Mouse (Mus musculus) CD8-positive naive resting alpha-beta T cell, adult 2 months (primary cell): ENCODE measurements around the gene Irx4.

Experiments
- DNase-seq, 2 experiments: peaks; one replicate each; pipeline ENCODE4 v3.0.0; 2022; ENCODE audit warnings: low read depth in 2 of 2, low spot score in 2 of 2

The Irx4 gene

DNA sequence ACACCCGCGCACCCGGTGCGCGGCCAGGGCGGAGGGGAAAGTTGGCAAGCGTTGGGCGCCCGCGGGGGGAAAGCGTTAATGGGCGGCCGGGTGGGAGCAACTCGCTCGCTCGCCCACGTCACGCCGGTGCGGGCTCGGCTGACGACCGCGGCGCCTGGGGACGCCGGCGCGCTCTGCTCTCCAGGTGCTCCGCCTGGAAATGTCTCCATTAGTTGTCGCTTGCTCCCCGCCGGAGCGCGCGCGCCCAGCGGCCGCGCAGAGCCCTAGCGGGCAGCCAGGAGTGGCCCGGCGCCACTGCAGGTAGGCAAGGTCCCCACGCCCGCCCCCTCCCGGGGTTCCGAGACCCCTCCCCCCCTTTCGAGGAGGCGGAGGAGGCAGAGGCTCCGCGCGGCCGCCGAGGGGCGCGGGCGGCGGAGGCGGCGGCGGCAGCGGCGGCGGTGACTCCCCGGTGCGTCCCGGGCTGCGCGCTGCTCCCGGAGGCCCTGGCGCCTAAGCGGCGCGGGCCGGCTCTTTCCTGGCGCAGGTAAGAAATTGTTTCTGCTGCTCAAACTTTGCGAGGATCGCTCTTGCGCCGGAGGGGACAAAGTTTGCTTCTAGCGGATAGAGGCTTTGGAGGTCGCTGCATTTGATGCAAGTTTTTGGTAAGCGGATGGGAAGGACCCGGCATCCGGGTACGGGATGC is at the start of gene Irx4:
Gene Irx4 (plus strand): TSS at position 126 of the 682 bp plus-strand sequence.
- no peak for DNase-seq

DNA sequence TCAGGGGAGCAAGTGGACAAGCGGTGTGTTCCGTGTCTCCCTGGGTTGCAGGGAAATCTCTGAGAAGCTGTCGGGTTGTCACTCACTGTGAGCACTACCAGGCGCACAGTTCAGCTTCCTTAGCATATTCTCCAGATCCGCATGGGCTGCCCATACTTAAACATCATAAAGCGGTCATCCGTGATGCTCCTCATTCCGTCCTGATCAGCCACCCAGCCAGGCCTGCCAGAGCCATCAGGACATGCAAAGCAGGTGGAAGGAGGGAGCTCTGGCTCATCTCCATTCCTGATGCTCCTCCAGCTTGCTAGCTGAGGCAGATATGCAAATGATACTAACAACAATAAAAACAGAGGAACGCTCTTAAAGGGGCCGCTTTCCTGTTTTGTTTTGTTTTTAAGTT is 46.0 kb upstream of the Irx4 start:
- no peak for DNase-seq

DNA sequence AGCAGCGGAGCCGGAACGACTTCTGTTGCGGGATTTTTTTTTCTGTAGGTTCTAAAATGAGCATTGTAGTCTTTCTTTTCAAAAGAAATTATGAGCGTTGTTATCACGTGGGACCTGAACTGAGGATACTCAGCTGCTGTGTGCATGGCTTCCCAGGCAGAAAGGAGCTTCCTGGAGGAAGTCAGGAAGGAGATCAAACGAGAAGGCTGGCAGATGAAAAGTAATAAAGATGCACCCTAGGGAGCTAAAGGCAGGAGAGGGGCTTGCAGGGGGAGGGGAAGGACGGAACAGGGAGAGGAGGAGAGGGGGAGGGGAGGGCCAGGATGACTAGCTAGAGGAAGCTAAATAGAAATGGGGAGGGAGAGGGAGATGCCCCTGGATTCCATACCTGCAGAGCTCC is 23.8 kb upstream of the Irx4 start:
- DNase-seq, result no peak

DNA sequence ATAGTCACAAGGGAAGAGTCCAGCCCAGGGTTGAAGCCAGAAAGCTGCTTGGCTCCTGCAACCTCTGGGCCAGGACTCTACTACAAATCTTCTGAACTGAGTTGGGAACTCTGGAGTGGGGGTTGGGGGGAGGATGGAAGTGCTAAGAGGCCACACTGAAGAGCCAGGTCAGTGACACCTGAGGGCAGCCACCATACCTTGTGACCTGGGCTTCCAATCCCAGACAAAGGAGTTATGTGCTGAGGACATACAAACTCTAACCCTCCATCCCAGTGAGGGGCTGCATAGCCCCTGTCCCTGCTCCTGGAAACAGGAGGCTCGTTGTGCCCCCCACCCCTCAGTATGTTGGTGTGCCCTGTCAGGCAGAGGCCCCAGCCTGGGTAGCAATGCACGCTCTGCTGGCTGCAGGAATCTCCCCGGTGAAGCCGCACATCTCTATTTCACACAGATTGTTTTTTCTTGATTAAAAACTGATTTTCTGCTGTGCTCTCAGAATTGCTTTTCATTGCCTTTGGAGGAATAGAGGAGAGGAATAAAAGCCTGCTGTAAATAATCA is 21.0 kb upstream of the Irx4 start:
- no peak for DNase-seq

DNA sequence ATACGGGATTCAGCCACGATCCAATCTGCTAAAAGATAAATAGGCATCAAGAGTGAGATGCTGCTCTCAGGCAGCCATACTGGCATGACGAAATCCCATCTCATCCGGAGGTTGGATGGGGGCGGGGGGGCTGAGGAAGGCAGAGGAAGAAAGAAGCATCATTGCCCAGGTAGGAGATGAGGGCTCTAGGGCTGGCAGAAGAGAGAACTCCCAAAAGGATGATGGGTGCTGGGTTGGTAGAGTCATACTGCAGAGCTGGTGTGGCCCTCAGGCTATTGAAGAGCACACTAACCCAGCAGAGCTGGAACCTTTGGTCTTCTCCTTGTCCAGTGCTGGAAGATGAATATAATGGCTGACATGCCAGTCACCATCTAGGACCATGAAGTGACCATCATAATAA is 17.7 kb upstream of the Irx4 start:
- DNase-seq, result no peak

DNA sequence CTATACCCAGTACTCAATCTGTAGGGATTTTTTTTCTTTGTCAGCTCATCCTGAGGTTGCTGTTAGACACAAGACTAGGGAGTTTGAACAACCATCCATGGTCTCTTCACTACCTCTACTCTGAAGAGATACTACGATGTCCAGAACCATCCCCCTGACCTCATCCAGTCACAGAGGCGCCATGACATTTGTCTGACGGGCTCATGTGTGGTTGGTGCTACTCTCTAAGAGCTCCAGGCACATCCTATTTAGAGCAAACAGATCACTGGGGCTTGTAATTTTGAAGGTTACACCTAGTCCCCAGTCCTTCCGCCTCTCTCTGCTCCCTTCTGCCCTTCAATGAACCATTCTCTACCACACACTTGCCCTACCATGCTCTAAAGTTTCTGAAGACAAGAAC is 13.3 kb upstream of the Irx4 start:
- no peak for DNase-seq

DNA sequence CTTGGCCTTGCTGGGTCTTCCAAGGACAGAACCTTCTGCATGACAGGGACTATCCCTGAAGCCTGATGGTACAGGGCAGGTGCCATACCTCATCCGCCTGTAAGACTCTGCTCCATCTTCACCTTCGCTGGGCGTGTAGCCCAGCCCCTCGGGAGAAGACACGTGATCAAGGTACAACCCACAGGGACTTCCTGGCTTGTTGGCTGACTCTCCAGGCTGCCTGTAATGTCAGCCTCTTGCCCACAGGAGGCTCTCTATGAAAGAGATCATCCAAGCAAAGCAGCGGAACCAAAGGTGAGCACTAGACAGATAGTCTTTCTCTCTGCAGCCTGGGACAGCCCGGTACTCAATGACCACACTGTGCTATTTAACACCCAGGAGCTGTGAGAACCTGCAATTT is 9.1 kb upstream of the Irx4 start:
- DNase-seq, result no peak

DNA sequence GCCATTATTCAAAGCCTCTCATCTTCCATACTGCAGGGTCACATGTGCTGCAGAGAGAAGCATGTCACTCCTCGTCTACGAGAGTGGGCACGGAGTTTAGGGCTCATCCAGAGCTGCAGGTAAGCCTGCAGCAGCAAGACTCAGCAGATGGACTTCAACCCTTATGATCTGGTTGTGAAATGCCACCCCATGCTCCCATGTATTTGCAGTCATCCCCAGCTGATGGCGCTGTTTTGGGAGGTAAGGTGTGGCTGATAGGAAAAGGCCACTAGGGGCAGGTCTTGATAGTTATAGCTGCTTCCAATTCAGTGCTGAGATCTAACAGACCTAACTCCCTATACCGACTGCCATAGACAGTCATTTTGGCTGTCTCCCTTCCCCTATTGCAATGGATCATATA is 8.3 kb upstream of the Irx4 start:
- DNase-seq, result no peak

DNA sequence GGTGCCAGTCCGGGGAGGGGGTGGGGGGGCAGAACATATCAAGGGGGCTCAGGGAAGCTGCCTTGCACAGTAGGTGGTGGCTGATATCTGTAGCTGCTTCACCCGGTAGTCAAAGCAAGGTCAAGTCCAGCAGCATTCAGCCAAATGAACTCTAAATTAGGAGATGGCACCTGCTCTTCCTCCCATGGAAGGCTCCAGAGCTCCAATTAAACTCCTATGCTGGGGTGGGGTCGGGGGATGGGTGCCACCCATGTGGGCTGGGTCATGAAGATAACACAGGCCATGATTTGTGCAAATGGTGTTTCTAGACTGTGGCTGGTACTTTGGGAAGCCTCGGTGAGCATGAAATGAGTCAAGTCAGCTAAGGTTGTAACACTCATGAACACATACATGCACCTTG is 1.9 kb upstream of the Irx4 start:
- no peak for DNase-seq

DNA sequence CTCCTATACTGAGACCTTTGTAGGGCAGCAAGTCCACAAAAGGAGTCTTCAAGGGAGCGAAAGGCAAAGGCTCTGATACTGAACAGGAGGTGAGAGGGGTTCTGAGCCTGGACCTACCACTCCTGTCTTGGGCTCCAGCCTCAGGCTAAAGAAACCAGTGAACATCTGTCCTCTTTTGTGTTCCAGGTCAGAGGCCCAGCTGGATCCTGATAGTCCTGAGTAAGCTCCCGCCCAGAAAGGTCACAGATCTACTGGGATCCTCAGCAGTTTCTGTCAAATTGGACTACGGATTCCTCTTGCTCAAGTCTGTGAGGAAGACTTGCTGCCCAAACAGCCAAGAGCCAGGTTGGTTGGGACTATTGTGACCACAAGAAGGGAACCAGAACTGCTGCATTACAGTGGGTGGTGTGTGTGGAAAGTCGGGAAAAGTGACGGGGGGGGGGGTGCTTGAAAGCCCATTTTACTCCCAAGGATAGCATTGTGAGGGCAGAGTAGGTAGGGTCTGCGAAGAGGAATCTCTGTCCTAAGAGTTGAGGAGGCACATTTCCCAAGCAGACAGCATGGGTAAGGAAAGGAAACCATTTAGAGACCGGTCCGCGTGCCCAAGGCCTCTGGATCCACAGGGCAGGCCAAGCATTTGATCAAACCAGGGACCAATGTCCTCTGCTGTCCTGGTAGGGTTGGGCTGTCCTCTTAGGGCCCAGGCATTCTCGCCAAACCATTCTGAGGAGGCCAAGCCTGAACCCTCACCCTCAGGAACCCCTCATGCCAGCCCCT is 514 bp upstream of the Irx4 start:
- DNase-seq, result no peak

DNA sequence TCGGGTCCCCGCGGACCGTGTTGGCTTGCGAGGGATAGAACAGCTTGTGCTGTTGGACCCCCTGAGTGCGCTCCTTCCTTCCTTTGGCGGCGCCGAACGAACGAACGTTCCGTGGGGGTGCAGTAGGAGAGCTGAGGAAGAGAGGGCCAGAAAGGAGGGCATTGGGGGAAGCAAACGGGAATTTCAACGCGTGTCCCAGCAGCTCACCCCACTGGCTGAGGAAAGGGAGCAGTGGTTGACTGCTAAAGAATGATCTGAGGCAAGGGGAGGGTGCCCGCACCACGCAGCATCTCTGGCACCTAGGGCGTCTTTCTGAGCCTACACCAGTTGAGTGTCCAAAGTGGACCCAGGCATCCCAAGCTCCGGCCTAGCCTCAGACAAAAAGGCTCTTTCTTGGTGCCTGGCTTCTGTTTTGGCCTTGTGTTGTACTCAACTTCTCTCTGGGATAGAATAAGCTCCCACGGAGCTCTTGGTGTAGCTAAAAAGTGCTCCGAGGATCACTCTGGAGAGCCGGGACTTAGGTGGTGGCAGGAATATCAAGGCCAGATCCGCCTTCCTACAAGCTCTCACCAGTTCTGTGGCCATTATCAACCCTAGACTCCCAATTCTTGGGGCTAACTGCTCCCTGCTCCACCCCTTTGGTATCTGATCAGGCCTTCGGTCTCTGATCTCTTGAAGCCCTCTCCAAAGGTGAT is 904 bp downstream of the Irx4 start:
- no peak for DNase-seq

DNA sequence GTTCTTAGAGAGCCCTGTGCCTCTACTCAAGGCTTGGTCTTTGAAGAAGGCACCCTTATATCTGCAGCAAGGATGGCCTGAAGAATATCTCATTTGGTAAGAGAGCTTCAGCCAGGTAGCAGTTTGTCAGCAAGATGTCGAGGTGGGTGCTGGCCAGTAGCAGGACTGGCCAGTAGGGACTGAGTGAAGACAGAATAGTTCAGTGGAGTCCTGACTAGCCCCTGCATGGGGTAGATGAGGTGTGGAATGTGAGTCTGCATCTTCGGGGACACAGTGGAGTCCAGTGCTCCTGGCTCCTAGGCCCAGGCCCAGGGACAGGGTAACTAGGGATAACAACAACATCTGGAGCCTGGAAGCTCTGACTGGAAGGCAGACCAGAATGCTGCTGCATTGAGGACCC is 1.6 kb downstream of the Irx4 start:
- DNase-seq, result no peak

DNA sequence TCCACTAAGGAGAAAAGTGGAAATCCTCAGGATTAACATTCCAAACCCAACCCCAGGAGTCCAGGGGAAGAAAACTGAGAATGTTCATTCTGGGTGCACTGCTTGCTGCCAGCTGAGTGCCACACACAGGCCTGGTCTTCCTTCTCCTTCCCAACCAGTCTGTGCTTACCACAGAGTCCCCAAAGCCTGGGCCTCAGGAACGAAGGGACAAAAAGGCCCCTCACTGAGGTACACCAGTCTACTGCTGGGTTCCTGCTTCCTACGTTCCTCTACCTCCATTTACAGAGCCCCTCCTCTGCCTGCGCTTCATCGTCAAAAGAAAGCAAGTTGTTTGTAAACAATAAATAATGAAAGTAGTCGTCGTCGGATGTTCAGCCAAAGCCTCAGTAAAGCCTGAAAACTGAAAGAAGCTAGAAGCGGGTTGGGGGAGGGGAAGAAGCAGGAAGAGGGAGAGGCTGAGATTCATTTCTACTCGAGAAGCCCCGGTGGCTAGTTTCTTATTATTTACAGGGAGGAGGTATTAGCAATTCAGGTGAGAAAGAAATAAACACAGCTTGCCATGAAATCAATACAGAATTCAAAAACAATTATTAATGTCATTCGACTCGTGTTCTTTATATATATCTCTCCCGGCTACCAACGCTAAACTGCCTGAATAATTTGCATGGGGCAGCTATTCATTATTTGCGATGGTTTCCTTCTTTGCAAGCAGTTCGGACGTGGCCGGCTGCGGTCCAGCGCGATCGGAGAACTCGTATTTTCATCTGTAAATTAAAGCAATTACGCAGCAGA is 2.3 kb downstream of the Irx4 start:
- no peak for DNase-seq

DNA sequence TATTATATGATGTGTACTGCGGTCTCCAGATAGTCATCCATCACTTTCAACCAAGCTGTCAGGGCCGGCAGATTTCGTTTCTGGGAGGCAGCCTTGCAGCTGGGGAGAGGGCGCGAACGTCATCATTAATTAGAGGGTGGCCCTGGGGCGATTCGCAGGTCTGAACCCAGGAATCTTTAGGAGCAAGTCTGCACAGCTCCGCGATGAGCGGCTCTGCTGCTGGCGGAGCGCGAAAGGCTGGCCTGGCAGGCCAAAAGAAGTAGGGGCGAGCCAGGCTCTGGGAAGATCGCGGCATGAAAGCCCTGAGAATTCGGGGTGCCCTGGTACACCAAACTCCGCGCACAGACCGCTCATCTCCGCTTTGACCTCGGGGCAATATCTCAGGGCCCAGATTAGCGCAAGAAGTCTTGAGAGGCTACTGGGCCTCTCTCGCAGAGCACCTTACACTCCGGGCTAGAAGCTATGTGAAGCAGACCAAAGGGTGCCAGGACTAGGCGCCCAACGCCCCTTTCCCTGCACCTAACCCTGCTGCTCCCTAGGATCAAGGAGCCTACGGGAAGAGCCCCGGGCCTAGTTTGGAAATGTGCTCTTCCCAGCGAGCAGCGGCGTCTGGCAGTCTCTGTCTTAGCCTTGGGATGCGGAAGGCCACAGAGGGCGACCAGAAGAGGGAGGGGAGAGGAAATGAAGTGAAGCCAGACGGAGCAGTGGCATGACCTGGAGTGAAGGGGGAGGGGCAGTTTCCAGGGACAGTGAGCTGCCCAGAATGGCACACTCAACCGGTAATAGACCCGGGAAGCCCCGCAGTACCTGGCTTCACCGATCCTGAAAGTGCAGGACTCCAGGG is 3.1 kb downstream of the Irx4 start:
- no peak for DNase-seq

DNA sequence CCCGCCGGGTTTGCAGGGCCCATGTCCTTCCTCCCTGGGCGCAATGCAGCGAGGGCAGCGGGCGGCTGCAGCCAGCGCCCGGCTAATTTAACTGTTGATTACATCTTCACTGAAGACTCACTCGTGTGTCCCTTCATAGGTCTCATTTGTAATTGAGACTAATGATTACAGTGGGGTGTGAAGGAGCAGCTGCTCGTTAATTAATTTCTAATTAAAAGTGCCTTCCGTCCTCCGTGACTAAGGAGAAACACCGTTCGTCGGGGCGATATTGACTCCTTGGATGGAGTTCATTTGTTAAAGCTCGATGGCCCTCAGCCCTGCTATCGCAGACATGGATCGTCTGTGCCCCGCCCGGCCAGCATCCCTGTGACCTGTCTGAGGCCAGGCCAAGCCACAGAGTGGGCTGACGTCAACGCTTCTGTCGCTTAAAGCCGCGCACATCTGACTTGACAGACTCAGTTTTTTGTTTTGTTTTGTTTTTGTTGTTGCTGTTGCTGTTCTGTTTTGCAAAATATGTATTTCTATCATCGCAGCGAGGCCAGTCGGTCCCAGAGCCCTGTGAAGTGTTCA is 4.0 kb downstream of the Irx4 start:
- DNase-seq, result no peak

DNA sequence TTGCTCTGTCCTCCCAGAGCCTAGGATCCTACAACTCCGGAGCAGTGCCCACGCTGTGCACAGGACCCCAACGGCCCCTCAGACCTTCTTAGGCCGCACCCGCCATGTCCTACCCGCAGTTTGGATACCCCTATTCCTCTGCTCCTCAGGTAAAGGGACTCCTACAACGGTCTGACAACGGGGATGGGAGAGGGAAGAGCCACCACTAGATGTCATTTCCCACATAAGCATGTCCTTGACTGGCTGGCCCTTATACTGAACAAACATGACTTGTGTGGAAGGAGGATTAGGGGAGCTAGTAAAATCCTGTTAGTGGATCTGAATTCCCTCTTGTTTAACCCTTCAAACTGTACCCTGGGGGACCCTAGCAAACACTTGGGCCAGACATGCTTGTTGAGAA is 4.6 kb downstream of the Irx4 start:
- DNase-seq, result no peak

DNA sequence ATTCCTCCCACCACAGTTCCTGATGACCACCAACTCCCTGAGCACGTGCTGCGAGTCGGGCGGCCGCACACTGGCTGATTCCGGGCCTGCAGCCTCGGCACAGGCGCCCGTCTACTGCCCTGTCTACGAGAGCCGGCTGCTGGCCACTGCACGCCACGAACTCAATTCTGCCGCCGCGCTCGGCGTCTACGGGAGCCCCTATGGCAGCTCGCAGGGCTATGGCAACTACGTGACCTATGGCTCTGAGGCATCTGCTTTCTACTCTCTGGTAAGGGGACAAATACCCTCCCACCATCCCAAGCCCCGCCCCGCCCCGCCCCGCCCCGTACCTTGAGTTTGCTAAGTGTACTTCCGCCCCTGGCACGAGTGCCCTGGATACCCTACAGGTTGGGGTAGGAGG is 5.2 kb downstream of the Irx4 start:
- no peak for DNase-seq

DNA sequence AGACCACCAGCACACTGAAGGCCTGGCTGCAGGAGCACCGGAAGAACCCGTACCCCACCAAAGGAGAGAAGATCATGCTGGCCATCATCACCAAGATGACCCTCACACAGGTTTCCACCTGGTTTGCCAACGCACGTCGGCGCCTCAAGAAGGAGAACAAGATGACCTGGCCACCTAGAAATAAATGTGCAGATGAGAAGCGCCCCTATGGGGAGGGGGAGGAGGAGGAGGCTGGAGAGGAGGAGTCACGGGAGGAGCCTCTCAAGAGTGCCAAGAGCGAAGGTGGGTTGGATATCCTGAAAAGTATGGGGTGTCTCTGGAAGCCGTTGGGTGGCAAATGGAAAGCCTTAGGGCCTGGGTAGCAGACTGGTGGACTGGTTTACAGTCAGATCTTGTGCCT is 7.3 kb downstream of the Irx4 start:
- DNase-seq, result no peak

DNA sequence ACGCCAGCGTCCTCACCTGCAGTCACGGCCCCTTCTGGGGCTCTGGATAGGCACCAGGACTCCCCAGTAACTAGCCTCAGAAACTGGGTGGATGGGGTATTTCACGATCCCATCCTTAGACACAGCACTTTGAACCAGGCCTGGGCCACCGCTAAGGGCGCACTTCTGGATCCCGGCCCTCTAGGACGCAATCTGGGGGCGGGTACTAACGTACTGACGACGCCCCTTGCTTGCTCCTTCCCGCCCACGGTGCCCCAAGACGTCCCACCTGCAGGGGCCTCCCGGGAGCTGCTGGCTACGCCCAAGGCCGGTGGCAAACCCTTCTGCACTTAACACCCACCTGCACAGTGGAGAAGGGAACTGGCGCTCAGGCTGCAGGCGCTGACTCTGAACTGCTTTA is 8.4 kb downstream of the Irx4 start:
- no peak for DNase-seq

DNA sequence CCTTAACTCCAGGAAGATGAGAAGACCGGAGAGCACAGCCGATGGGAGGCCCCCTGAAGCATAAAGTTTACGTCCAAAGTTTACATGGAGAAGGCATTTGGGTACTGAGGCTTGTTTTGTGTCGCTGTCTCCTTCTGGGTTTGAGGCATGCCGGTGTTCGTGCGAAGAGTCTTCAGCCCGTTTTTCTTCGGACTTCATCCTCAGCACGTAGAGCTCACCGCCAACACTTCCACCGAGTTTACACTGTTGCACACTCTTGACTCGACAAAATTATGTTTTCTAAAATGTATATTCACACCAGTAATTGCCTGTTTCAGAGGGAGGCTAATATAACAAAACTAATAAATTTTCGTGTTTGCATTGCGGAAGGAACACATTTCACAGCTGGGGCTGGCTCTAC is 9.0 kb downstream of the Irx4 start:
- no peak for DNase-seq
